Mouse (Mus musculus) layer of hippocampus, postnatal 36 days (tissue): ENCODE measurements around the gene Racgap1. TPM values are rescaled to one million over a fixed set of nuclear protein-coding genes. Genes with fewer than 3 reads are reported as not detected.

Source experiments
- DNase-seq, 2 experiments: peaks; one replicate each; pipeline ENCODE4 v3.0.0; 2022
- total RNA-seq, 2 experiments: library from RNA; stranded (reverse); gene quantifications; 2 replicates each; pipeline ENCODE4 v1.2.3; 2021

Racgap1 gene
- 1 to 10 TPM; 5.2 TPM for total RNA-seq

DNA sequence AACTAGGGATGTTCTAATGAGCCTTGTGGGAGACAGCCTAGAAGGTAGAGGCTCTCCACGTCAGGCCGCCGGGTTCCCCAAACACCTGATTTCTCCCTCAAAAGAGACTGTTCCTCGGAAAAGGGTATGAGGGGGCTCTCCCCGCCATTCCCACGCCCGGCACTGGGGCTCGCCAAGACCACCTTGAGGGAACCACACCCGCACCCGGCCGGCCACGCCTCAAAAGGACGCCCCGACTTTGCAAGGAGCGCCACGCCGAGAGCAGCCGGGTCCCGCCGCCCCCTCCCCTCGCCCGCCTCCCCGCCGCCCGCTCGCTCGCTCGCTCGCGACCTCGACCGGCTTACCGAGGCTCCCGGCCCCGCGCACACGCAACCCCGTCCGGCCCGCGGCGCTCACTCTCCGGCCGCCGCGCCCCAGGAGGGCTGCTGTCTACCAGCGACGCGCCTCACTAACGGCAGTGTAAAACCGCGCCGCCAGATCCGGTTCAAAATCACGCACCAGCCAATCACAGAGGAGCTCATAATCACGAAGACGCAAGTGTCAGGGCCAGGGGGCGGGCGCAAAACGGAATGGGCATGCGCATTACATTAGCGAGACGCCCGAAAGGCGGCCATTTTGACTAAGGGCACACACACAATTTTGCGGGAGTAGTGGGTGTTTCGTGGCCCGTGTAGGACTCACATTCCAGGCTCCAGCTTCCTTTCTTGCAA lies at the start of gene Racgap1:
Racgap1 (minus strand) TSS at position 494 of the 710 bp plus-strand sequence.
- DNase-seq: peak; percentile 93

DNA sequence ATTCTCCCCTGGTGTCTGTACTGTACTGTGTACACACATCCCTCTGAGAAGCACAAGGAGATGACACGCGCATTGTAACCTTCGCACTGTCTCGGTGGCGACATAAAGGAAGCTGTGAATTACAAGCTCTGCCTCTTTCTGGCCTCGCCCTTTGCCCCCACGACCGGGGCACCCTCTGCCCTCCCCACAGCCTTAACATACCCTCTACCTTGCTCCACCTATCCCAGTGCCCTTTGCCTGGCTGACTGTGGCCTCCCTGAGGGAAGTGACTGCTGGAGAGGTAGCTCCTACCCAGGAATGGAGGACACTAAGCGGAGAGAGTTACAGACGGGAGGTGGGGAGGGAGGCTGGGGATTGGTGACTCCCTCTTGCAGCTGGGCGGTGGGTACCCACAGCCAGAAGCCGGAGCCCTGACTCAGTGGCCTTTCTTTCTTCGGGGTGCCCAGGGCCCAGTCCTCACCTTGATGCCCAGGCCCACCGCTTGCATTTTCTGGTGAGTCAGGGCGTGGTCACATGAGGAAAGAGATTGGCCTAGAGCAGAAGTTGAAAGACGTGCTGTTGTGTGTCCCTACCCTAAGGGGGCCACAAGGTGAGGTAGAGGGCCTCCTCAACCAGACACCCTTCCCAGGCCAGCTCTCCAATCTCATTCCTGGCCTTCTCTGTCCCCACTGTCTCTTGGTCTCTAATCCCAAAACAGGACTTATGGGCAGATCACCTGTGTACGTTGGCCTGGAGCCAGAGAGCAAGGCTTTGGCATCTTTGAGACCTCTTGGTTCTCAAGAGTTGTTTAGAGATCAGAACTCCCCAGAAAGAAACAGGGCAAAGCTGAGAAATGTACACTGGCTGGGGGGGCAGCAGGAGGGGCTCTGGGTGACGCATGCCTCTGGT lies 49.0 kb upstream of the Racgap1 start:
- DNase-seq: no peak

DNA sequence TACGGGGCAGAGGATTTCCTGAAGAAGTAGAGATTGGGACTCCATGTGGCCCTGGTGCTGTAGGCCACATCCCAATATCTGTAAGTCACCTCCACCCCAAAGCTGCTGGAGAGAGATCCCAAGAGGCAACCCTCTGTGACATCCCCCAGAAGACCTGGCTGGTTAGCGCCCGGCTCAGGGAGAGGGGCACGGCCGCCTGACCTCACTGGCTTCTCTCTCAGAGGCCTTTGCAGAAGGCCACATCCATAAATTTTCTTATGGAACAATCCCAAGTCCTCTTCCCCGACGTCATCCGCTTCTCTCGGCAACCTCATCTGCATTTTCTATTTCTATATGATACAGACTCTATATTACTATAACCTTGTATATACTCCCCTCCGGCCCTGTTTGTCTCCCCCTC lies 48.3 kb upstream of the Racgap1 start:
- DNase-seq: no peak

DNA sequence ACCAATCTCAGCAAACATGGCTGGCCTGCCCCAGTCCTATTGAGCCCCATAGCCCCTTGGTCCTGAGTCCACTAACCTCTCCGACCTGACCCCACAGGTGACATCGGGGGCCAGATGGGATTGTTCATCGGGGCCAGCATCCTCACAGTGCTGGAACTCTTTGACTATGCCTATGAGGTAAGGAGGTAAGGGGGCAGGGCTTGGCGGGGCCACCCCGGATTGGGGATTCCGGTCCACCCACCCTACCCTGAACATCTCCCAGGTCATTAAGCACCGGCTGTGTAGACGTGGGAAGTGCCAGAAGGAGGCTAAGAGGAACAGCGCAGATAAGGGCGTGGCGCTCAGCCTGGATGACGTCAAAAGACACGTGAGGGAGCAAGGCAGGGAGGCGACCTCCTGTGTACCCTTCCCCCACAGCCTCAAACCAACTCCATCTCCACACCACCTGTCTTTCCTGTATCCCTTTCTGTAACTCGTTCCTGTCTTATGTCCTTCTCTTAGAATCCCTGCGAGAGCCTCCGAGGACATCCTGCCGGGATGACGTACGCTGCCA lies 47.2 kb upstream of the Racgap1 start:
- DNase-seq: no peak

DNA sequence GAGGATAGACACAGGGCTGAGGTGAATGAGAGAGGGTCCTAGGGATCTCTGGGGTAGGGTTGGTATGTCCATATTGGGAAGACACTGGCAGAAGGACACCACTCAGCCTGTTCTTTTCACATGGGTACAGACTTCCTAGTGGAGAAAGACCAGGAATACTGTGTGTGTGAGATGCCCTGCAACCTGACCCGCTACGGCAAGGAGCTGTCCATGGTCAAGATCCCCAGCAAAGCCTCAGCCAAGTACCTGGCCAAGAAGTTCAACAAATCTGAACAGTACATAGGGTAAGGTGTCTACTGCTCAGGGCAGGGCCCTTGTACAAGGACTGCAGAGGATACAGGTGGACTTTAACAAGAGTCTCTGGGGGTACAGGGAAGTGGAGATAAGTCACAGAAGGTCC lies 45.9 kb upstream of the Racgap1 start:
- DNase-seq: no peak

DNA sequence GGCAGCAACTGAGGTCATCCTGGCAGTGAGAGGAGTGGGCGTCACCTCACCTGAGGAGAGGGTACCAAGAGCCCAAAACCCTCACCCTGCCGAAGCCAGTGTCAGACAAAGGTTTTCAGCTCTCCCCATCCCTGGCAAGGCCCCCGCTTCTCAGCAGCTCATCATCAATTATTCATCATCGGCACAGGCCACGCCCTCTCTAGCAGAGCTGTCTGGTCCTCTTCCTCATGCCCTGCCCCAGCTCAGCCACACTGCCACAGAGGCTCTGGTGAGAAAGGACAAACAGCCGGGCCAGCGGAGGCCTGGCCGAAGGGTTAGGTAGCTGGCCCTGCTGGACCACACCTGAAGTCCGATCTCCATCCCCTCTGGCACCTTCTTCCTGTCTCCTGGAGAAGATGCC lies 40.5 kb upstream of the Racgap1 start:
- no peak for DNase-seq

DNA sequence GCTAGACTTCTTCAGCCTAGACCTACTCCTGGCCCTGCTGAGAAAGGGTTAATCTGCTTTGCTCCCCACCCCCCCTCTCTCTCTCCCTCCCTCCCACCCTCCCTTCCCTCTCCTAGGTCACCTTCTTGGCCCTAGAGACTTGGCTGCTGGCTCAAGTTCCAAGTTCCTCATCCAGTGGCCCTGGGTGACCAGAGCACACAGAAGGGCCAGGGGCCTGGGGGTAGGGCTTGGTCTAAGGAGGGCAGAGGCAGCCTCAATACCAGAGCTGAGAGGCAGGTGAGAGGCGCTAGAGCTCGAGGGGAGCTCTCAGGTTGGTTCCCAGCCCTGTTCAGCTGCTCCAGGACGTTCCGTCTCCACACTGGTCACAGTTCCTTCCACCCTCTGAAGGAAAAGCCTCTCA lies 39.5 kb upstream of the Racgap1 start:
- DNase-seq: no peak

DNA sequence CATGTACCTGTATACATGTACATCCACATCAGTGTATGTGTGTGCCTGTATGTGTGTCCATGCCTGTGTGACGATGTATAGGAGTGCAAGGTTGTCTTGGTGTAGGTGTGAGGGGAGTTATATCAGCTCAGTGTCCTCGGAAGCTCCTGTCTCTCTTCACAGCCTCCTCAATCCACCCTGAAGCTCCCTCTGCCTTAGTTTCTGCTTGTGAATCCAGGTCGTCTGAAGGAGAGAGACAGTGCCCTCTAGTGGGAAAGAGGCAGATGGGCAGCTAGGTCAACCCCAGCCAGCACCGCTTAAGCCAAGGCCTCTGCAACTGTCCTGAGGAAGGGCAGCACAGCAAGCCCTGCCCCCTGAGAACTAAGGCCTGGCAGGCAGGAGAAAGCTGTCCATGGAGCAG lies 37.3 kb upstream of the Racgap1 start:
- peak in 1 of 2 experiments; percentile 58 for DNase-seq

DNA sequence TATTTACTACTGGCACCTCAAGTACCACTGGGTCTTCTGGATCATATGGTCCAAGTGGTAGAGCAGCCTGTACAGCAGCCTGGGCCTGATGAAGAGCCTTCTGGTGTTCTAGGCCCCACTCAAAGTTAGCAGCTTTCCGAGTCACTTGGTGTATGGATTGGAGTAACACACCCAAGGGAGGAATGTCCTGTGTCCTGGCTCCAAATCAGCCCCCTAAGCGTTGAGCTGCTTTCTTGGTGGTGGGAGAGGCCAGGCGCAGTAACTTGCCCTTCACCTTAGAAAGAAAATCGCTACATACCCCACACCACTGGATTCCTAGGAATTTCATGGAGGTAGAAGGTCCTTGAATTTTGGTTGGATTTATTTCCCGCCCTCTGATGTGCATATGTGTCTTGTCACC lies 32.7 kb upstream of the Racgap1 start:
- no peak for DNase-seq

DNA sequence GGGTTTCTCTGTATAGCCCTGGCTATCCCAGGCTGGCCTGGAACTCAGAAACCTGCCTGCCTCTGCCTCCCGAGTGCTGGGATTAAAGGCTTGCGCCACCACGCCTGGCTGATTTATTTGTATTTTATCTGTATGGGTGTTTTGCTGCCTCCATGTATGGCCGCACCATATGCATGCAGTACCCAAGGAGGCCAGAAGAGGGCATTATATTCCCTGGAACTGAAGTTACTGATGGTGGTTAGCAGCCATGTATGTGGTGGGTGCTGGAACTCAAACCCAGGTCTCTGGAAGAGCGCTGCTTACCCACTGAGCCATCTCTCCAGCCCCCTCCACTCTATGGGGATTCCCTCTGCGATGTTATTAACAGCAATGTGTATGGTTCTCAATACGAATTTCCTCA lies 31.4 kb upstream of the Racgap1 start:
- DNase-seq: no peak

DNA sequence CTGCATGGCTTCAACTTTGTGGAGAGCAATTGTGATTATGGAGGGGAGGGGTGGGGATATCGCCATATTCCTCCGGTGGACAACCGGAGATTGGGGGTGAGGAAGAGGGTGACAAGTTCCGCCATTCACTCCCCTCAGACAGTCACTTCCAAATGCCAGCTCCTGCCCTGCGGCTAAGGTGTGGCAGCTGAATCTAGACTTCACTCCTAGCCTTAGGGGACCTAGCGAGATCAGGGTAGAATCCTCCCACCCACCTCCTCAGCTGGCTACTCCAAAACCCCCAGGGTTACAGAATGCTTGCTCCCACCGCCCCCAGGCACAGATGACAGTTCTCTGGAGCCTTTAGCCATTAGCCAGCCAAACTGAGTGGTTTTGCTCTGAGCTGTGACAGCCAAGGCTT lies 27.6 kb upstream of the Racgap1 start:
- no peak for DNase-seq

DNA sequence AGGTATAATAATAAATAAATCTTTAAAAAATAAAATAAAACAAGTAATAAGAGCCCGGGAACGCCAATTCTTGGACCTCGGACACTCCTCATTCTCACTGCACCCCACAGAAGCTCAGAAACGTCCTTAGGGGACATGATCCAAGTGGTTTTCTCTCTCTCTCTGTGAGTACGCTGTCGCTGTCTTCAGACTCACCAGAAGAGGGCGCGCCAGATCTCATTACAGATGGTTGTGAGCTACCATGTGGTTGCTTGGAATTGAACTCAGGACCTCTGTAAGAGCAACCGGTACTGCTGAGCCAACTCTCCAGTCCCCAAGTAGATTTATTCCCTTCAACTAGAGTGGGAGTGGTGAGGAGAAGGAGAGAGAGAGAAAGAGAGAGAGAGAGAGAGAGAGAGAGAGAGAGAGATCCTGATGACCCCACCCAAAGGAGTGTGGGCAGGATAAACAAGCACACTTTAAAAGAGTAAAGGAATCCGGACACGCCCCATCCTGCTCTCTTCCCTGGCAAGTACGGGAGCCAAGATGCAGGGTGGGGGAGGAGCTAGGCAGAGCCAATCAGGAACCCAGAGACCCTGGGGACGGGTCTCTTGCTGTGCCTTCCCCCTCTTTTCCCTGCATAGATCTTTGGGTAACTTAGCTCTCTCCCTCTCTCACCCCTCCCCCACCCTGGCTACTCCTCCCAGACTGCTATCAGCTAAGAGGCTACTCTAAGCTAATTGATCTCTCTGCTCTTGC lies 26.8 kb upstream of the Racgap1 start:
- no peak for DNase-seq

DNA sequence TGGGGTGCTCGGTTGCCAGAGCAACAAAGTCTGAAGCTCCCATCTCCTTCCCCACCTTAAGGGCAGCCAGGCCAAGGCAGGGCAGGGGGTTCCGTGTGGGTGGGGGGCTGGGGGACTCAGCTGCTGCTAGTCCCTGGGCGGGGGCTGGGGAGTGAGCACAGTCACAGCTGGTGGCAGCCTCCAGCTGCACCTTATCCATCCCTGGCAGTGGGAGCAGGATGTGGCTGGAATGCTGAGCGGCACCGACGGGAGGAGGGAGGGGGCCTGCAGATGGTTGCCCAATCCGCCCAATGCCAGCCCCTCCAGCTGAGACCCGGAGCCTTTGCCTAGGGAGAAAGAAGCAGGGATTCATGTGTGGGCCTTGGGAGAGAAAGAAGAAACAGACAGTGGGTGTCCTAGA lies 25.6 kb upstream of the Racgap1 start:
- DNase-seq: no peak

DNA sequence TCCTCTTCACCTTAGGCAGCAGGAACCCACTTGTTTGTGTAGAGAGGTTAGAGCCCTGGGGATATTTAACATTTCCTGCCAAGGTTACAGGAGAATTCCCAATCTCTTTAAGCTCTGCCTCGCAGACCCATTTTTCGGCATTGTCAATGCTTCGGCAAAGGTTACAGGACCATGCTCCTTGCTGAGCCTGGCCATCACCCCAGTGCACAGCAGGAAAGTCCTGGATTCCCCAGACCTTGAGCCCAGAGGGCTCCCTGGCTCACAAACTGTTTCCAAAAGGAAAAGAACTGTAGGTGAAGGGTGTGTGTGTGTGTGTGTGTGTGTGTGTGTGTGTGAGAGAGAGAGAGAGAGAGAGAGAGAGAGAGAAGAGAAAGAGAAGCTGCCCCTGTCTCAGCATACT lies 23.4 kb upstream of the Racgap1 start:
- no peak for DNase-seq

DNA sequence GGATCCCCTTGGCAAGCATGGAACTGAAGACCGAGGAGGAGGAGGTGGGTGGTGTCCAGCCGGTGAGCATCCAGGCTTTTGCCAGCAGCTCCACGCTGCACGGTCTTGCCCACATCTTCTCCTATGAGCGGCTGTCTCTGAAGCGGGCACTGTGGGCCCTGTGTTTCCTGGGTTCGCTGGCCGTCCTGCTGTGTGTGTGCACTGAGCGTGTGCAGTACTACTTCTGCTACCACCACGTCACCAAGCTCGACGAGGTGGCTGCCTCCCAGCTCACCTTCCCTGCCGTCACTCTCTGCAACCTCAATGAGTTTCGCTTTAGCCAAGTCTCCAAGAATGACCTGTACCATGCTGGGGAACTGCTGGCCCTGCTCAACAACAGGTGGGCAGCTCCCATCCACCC lies 20.3 kb upstream of the Racgap1 start:
- no peak for DNase-seq

DNA sequence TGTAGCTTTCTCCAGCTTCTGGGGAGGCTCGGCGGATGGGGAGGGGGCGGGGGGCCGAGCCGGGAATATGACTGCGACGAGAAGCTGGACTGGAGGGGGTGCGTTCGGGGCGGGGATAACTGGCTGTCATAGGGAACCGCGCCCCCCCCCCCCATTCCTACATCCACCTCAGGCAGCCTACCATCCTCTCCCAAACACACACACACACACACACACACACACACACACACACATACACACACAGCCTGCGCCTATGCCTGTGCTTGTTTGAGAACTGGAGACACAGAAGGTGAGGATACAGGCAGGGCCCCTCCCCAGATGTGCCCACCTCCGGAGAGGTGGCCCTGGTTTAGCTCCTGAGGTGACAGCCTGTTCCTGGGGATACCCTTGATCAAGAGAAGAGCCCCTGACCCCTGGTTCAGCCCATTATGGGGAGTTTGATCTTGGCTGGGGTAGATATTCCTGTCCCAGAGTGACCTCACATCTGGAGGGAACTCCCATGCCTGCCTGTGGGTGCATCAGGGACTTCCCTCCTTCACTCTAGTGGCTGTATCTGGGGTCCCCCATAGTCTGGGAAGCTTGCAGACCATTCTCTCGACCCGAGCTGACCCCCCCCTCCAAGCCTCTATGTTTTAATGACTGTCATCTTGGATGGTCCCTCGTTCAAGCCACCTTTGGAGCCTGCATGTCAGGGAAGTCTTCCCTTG lies 19.7 kb upstream of the Racgap1 start:
- no peak for DNase-seq

DNA sequence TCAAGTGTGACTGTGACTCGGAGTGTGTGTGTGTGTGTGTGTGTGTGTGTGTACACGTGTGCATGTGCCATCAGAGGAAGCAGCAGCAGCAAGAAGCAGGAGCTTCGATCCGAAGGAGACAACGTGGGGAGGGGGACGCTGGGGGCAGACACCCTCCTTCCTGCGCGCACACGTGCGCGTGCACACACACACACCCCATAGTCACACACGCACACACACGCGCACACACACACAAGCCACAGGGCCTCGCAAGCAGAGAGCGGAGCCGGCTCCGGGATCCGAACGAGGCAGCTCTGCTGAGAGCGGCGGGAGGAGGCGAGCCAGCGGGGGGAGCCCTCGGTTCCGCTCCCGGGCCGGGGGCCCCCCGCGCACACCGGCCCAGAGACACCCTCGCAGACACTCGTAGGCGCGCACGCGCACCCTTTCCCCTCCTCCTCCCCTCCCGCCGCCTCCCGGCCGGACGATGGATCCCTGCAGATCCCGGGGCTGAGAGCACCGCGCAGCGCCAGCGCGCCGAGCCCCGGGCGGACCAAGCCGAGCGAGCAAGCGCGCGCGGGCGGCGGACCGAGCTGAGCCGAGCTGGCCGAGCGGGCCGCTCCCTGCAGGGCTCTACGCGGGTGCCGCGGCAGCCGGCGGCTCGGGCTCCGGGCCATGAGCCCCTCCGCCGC lies 18.8 kb upstream of the Racgap1 start, which contains the start of gene Asic1:
Asic1 (plus strand) TSS at position 215 of the 668 bp plus-strand sequence.
- peak; percentile 70 to 76 for DNase-seq

DNA sequence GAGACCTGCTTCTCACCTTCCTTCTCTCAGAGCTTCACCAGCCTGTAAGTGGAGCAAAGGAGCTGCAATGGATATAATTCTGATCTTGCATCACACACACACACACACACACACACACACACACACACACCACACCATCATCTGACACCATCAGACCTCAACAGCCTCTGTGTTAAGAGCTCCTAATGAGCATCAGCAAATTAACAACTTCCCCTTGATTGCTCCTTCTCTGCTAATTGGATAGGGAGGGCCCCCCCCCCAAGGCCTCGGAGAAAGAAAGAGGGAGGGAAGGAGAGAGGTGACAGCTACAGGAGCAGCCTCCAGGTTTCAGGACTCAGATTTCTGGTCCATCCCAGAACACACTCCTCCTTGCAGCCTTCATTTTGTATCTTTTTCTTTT lies 17.9 kb upstream of the Racgap1 start:
- no peak for DNase-seq

DNA sequence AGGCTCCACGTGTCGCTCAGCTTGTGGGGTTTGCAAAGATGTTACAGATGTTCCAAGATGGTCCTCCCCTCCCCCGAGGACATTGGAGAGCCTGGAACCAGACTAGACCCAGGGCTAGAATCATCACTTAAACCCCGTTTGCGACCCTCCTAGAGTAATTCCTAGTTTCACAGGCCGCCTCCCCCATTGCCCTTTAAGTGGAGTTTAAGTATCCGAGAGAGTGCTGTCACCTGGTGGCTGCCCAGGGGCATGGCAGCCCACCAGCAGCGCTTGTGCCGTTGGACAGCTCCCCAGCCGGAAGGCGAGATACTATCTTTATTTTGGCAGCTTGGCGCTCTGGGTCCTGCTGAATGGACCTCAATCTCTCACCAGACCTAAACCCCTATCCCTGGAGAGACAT lies 17.4 kb upstream of the Racgap1 start:
- DNase-seq: peak; percentile 71 to 72

DNA sequence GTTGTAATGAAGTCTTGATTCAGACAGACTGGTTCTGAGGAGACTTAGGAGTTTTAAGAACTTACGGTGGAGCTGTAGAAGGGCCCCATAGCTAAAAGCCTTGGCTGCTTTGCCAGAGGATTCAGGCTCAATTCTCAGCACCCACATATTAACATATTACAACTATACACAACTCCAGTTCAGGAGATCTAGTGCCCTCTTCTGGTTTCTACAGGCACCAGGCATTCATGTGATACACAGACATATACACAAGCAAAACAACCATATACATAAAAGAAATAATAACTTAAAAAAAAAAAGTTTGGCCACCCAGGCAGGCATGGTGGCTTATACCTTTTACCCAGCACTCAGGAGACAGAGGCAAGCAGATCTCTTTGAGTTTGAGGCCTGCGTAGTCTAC lies 16.1 kb upstream of the Racgap1 start:
- no peak for DNase-seq

DNA sequence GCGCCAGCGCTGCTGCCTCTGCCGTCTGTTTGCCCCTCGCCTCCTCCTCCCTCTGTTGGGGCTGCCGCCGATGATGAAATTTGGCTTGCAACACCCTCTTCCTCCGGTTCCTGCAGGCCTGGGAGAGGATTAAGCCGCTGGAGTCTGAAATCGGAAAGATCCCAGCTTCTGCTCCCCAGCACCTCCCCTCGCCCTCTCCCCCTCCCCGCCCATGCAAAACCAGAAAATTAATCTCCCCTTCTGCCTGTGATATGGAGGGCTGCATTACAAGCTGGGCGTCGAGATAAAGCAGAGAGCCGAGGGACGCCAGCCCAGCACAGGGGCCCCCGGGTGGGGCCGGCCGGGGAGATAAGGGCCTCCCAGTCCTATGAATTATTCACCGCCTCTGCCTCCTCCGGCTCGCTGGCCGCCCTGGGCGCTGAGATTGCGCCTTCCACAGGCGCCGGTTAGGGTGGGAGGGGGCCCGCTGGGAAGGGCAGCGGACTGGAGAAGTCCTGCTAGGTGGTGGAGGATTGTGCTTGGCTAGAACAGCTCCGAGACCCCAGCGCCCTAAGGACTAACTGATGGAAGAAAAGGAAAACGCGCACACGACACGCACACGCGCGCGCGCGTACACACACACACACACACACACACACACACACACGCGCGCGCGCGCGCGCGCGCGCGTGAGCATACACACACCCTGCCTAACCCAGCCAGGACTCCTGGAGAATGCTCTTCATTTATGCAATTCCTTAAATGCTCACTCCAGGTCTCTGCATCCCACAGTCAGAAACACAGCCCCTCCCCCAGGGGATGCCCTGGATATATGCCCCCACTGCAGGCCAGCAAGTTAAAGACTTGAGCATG lies 13.4 kb upstream of the Racgap1 start:
- peak; percentile 74 to 79 for DNase-seq
